Mouse (Mus musculus) heart, embryonic 13.5 days (tissue): ENCODE results near the gene Olfr54. TPM values are rescaled to one million over a fixed set of nuclear protein-coding genes. Genes with fewer than 3 reads are reported as not detected.
"Not testable (repeated sequence)": the region's sequence is repeated elsewhere in the genome, so short reads cannot be mapped to it uniquely, and the experiment has no call there.

Source experiments
- ATAC-seq: fragments of 200-750 bp; cut with Nextera tagmentation; 2 replicates; pipeline ENCODE4 v1.8.0; 2017; ENCODE audit warnings: moderate TSS enrichment; ENCODE audit not compliant: insufficient number of reproducible peaks, low FRiP score, low TSS enrichment; ENCODE audit errors: extremely low read depth
- H3K27ac ChIP-seq: fragments of 300-500 bp; sonication (generic); replicated peaks from 2 replicates; pipeline ENCODE4 v1.5.1; 2015; ENCODE audit warnings: moderate library complexity, mild to moderate bottlenecking, inconsistent platforms
- H3K27me3 ChIP-seq: fragments of 300-500 bp; sonication (generic); replicated peaks from 2 replicates; pipeline ENCODE4 v1.6.1; 2015; ENCODE audit warnings: mild to moderate bottlenecking, inconsistent platforms
- H3K36me3 ChIP-seq: fragments of 300-500 bp; sonication (generic); 2 replicates; pipeline ENCODE4 v1.6.1; 2015; ENCODE audit warnings: mild to moderate bottlenecking, inconsistent platforms
- H3K4me1 ChIP-seq: fragments of 300-500 bp; sonication (generic); 2 replicates; pipeline ENCODE4 v1.6.1; 2015; ENCODE audit warnings: inconsistent platforms
- H3K4me2 ChIP-seq: fragments of 300-500 bp; sonication (generic); 2 replicates; pipeline ENCODE4 v1.6.1; 2015; ENCODE audit warnings: inconsistent platforms, mild to moderate bottlenecking, moderate library complexity
- H3K4me3 ChIP-seq: fragments of 300-500 bp; sonication (generic); 2 replicates; pipeline ENCODE4 v1.5.1; 2015; ENCODE audit warnings: moderate library complexity, mild to moderate bottlenecking, inconsistent platforms
- H3K9ac ChIP-seq: fragments of 300-500 bp; sonication (generic); 2 replicates; pipeline ENCODE4 v1.6.1; 2015; ENCODE audit warnings: inconsistent platforms, mild to moderate bottlenecking, moderate library complexity
- H3K9me3 ChIP-seq: fragments of 300-500 bp; sonication (generic); 2 replicates; pipeline ENCODE4 v1.6.1; 2016; ENCODE audit warnings: inconsistent platforms
- WGBS: fragments of 180-500 bp; shearing (Covaris S2); methylation state at CpG from one replicate; pipeline ENCODE4 v1.1.7; 2015; ENCODE audit warnings: mixed read lengths; 5-methylcytosine and 5-hydroxymethylcytosine counted together
- polyA plus RNA-seq: library from polyadenylated mRNA; unstranded; fragments of >200 nt; fragmentation: Nextera tagmentation; extraction: Ambion mirVana; gene quantifications from 2 replicates; pipeline ENCODE4 v1.2.1, GENCODE M21; 2015

The Olfr54 gene
- polyA plus RNA-seq, 1 experiment from 2014 or later, result not detected

- H3K27ac ChIP-seq, H3K36me3 ChIP-seq, H3K9me3 ChIP-seq, H3K4me2 ChIP-seq, H3K4me3 ChIP-seq, ATAC-seq, H3K4me1 ChIP-seq, H3K9ac ChIP-seq: not testable (repeated sequence)
- peaks cover 11% of the 10 kb centered on the region; the same call in 1 of the 2 replicates for H3K27me3 ChIP-seq
Measured at GRCm38 (mm10) chr11:51034141-51034540, 20.1 kb downstream of the Olfr54 start.

- Histone ChIP-seq H3K9me3 (no peaks in the 10 kb centered on the region; the same call in 1 of the 2 replicates), H3K36me3 (no peaks in the 10 kb centered on the region), H3K9ac (no peak overlapping the region), H3K27ac (no peak overlapping the region), H3K4me3 (no peak overlapping the region), H3K27me3 (peaks cover 17% of the 10 kb centered on the region; the same call in 1 of the 2 replicates), H3K4me2 (no peak overlapping the region), H3K4me1 (peaks cover 5% of the 10 kb centered on the region; the same call in 1 of the 2 replicates)
- ATAC-seq, result no peak
- 53% methylated on average over 2 of the region's 2 CpGs for WGBS
Measured at GRCm38 (mm10) chr11:51035951-51036350, 21.9 kb downstream of the Olfr54 start.

- 63% methylated on average over 3 of the region's 3 CpGs for WGBS
- not testable (repeated sequence) for H3K27me3 ChIP-seq, H3K9ac ChIP-seq, H3K4me3 ChIP-seq, H3K4me1 ChIP-seq, ATAC-seq, H3K9me3 ChIP-seq, H3K36me3 ChIP-seq, H3K4me2 ChIP-seq, H3K27ac ChIP-seq
Measured at GRCm38 (mm10) chr11:51044776-51045175, 30.7 kb downstream of the Olfr54 start.

GRCm38 (mm10) chr11:51047809-51048208 lies 33.8 kb downstream of the Olfr54 start, which contains the start of gene Olfr1375:
Gene Olfr1375 (plus strand): TSS chr11:51048109.
- not testable (repeated sequence) for ATAC-seq, H3K36me3 ChIP-seq, H3K9ac ChIP-seq, H3K27ac ChIP-seq, H3K4me3 ChIP-seq, H3K4me1 ChIP-seq, H3K9me3 ChIP-seq, H3K4me2 ChIP-seq, H3K27me3 ChIP-seq
- 67% methylated on average over 3 of the region's 3 CpGs for WGBS

GRCm38 (mm10) chr11:51051678-51052077 lies 37.6 kb downstream of the Olfr54 start:
- Histone ChIP-seq H3K36me3 (no peaks in the 10 kb centered on the region), H3K4me2 (no peak overlapping the region), H3K4me3 (no peak overlapping the region), H3K4me1 (no peaks in the 10 kb centered on the region), H3K9ac (no peak overlapping the region), H3K9me3 (no peaks in the 10 kb centered on the region), H3K27ac (no peak overlapping the region), H3K27me3 (no peaks in the 10 kb centered on the region)
- 47% methylated on average over 2 of the region's 2 CpGs for WGBS
- no peak for ATAC-seq

GRCm38 (mm10) chr11:51053230-51053629 lies 39.2 kb downstream of the Olfr54 start:
- Histone ChIP-seq H3K9ac (no peak overlapping the region), H3K27me3 (no peaks in the 10 kb centered on the region), H3K4me3 (no peak overlapping the region), H3K4me2 (no peak overlapping the region), H3K27ac (no peak overlapping the region), H3K36me3 (no peaks in the 10 kb centered on the region), H3K4me1 (no peaks in the 10 kb centered on the region), H3K9me3 (no peaks in the 10 kb centered on the region)
- 42% methylated on average over 3 of the region's 3 CpGs for WGBS
- ATAC-seq, result no peak

GRCm38 (mm10) chr11:51059151-51059571 lies 45.1 kb downstream of the Olfr54 start, which contains the start of gene Zfp354a:
Gene Zfp354a (plus strand): TSS chr11:51059257.
- Histone ChIP-seq H3K27ac (peak within 1 kb of the TSS; percentile 65), H3K4me2 (peak within 1 kb of the TSS; percentile 93), H3K4me3 (peak within 1 kb of the TSS; percentile 84), H3K9me3 (no peaks in the 10 kb centered on the region), H3K4me1 (peaks cover 8% of the 10 kb centered on the region), H3K27me3 (no peaks in the 10 kb centered on the region), H3K9ac (peak within 1 kb of the TSS; percentile 93), H3K36me3 (peaks cover 31% of the 10 kb centered on the region)
- ATAC-seq, result peak; percentile 71; the same call in 1 of the 2 replicates
- WGBS, result under 1% methylated on average over 32 of the region's 32 CpGs

- H3K27me3 ChIP-seq, result no peaks in the 10 kb centered on the region
- H3K27ac ChIP-seq, result no peak overlapping the region
- H3K36me3 ChIP-seq, result peaks cover 35% of the 10 kb centered on the region
- ATAC-seq, result no peak
- peak overlapping the region; percentile 84 for H3K4me3 ChIP-seq
- H3K9me3 ChIP-seq, result no peaks in the 10 kb centered on the region
- peaks cover 8% of the 10 kb centered on the region for H3K4me1 ChIP-seq
- WGBS, result 15% methylated on average over 14 of the region's 14 CpGs
- peak overlapping the region; percentile 93 for H3K9ac ChIP-seq
- peak overlapping the region; percentile 93 for H3K4me2 ChIP-seq
Measured at GRCm38 (mm10) chr11:51059640-51060039, 45.6 kb downstream of the Olfr54 start.

- no peak overlapping the region for H3K4me3 ChIP-seq
- ATAC-seq, result no peak
- H3K4me2 ChIP-seq, result no peak overlapping the region
- WGBS, result 96% methylated on average over 6 of the region's 6 CpGs
- peaks cover 46% of the 10 kb centered on the region for H3K36me3 ChIP-seq
- H3K27me3 ChIP-seq, result no peaks in the 10 kb centered on the region
- no peak overlapping the region for H3K27ac ChIP-seq
- H3K4me1 ChIP-seq, result peaks cover 8% of the 10 kb centered on the region
- H3K9me3 ChIP-seq, result no peaks in the 10 kb centered on the region
- no peak overlapping the region for H3K9ac ChIP-seq
Measured at GRCm38 (mm10) chr11:51060981-51061380, 46.9 kb downstream of the Olfr54 start.

GRCm38 (mm10) chr11:51063276-51063675 lies 49.2 kb downstream of the Olfr54 start:
- peaks cover 69% of the 10 kb centered on the region for H3K36me3 ChIP-seq
- H3K9me3 ChIP-seq, result no peaks in the 10 kb centered on the region
- WGBS, result 80% methylated on average over 7 of the region's 7 CpGs
- ATAC-seq, result no peak
- peaks cover 8% of the 10 kb centered on the region for H3K4me1 ChIP-seq
- no peak overlapping the region for H3K9ac ChIP-seq
- H3K27ac ChIP-seq, result no peak overlapping the region
- H3K4me3 ChIP-seq, result no peak overlapping the region
- H3K27me3 ChIP-seq, result no peaks in the 10 kb centered on the region
- no peak overlapping the region for H3K4me2 ChIP-seq

GRCm38 (mm10) chr11:51063841-51064240 lies 49.8 kb downstream of the Olfr54 start:
- Histone ChIP-seq H3K9ac (no peak overlapping the region), H3K9me3 (no peaks in the 10 kb centered on the region), H3K27me3 (no peaks in the 10 kb centered on the region), H3K36me3 (peaks cover 74% of the 10 kb centered on the region), H3K4me3 (no peak overlapping the region), H3K4me1 (peaks cover 8% of the 10 kb centered on the region), H3K27ac (no peak overlapping the region), H3K4me2 (no peak overlapping the region)
- WGBS, result 90% methylated on average over 8 of the region's 8 CpGs
- ATAC-seq, result no peak
